Mouse (Mus musculus) MEL (cell line): ENCODE data around the gene U2af1l4. TPM values are rescaled to one million over a fixed set of nuclear protein-coding genes. Genes with fewer than 3 reads are reported as not detected.

ENCODE experiments used
- DNase-seq: peaks from one replicate; pipeline ENCODE4 v3.0.0; 2011; ENCODE audit warnings: low read depth, low spot score
- H3K27ac ChIP-seq: 2 replicates; pipeline ENCODE4 v1.5.1; 2012; ENCODE audit warnings: low read depth, mild to moderate bottlenecking, control low read depth, low read length, moderate library complexity; ENCODE audit not compliant: control insufficient read depth
- H3K27me3 ChIP-seq, 2 experiments: fragments of 150-350 bp in 1 of 2; sonication (generic) in 1 of 2; 2 replicates each; pipeline ENCODE4 v1.6.1; 2012; ENCODE audit warnings: low read length in 2 of 2, mild to moderate bottlenecking in 2 of 2, improper control_type of control experiment in 1 of 2, moderate library complexity in 1 of 2; ENCODE audit not compliant: insufficient read depth in 2 of 2, control insufficient read depth in 1 of 2
- H3K36me3 ChIP-seq, 2 experiments: 2 replicates each; pipeline ENCODE4 v1.6.1; 2012 to 2014; ENCODE audit warnings: low read length in 2 of 2, improper control_type of control experiment in 1 of 2, inconsistent platforms in 1 of 2, mild to moderate bottlenecking in 1 of 2; ENCODE audit not compliant: insufficient read depth in 2 of 2, control insufficient read depth in 1 of 2
- H3K4me1 ChIP-seq, 2 experiments: fragments of 150-350 bp in 1 of 2; sonication (generic) in 1 of 2; 2 replicates each; pipeline ENCODE4 v1.6.1; 2012; ENCODE audit warnings: low read length in 2 of 2, improper control_type of control experiment in 1 of 2, mild to moderate bottlenecking in 1 of 2; ENCODE audit not compliant: insufficient read depth in 2 of 2, control insufficient read depth in 1 of 2
- H3K4me3 ChIP-seq, 2 experiments: fragments of 150-350 bp in 1 of 2; sonication (generic) in 1 of 2; 2 replicates each; pipeline ENCODE4 v1.5.1; 2012; ENCODE audit warnings: low read depth in 2 of 2, low read length in 2 of 2, mild to moderate bottlenecking in 2 of 2, moderate library complexity in 2 of 2, control low read depth in 1 of 2, improper control_type of control experiment in 1 of 2; ENCODE audit not compliant: control insufficient read depth in 1 of 2, insufficient read depth in 1 of 2
- H3K79me2 ChIP-seq: 2 replicates; pipeline ENCODE4 v1.6.1; 2012; ENCODE audit warnings: mild to moderate bottlenecking, low read length, moderate library complexity; ENCODE audit not compliant: control insufficient read depth, poor library complexity, insufficient read depth
- H3K9ac ChIP-seq: 2 replicates; pipeline ENCODE4 v1.6.1; 2012; ENCODE audit warnings: low read depth, mild to moderate bottlenecking, control low read depth, low read length, moderate library complexity; ENCODE audit not compliant: control insufficient read depth, poor library complexity, severe bottlenecking
- H3K9me3 ChIP-seq: fragments of 150-350 bp; sonication (generic); replicated peaks from 2 replicates; pipeline ENCODE4 v1.6.1; 2012; ENCODE audit warnings: mild to moderate bottlenecking, low read length, improper control_type of control experiment, moderate library complexity; ENCODE audit not compliant: insufficient read depth
- BHLHE40 ChIP-seq: IDR thresholded peaks from 2 replicates; pipeline ENCODE4 v1.6.1; 2012; ENCODE audit warnings: low read depth, mild to moderate bottlenecking, inconsistent platforms, low read length, improper control_type of control experiment, borderline replicate concordance
- CHD1 ChIP-seq: IDR thresholded peaks from 2 replicates; pipeline ENCODE4 v1.6.1; 2012; ENCODE audit warnings: low read depth, mild to moderate bottlenecking, inconsistent platforms, low read length, improper control_type of control experiment
- CHD2 ChIP-seq: IDR thresholded peaks from 2 replicates; pipeline ENCODE4 v1.6.1; 2011; ENCODE audit warnings: low read length, improper control_type of control experiment
- E2F4 ChIP-seq: IDR thresholded peaks from 2 replicates; pipeline ENCODE4 v1.6.1; 2011; ENCODE audit warnings: low read depth, low read length, improper control_type of control experiment, borderline replicate concordance
- ELF1 ChIP-seq: IDR thresholded peaks from 2 replicates; pipeline ENCODE4 v1.6.1; 2014; ENCODE audit warnings: low read depth, mild to moderate bottlenecking, inconsistent platforms, low read length, improper control_type of control experiment, moderate library complexity
- EP300 ChIP-seq, 2 experiments: IDR thresholded peaks; 2 replicates each; pipeline ENCODE4 v1.6.1; 2011; ENCODE audit warnings: improper control_type of control experiment in 2 of 2, low read length in 2 of 2, low read depth in 1 of 2, mild to moderate bottlenecking in 1 of 2
- ETS1 ChIP-seq: IDR thresholded peaks from 2 replicates; pipeline ENCODE4 v1.6.1; 2012; ENCODE audit warnings: low read depth, mild to moderate bottlenecking, inconsistent platforms, low read length, improper control_type of control experiment, moderate library complexity
- HCFC1 ChIP-seq: IDR thresholded peaks from 2 replicates; pipeline ENCODE4 v1.6.1; 2012; ENCODE audit warnings: low read depth, mild to moderate bottlenecking, inconsistent platforms, low read length, improper control_type of control experiment, moderate library complexity
- JUND ChIP-seq: IDR thresholded peaks from 2 replicates; pipeline ENCODE4 v1.6.1; 2011; ENCODE audit warnings: low read depth, mild to moderate bottlenecking, improper control_type of control experiment, low read length
- KAT2A ChIP-seq: conservative IDR thresholded peaks from 2 replicates; pipeline ENCODE4 v1.6.1; 2012; ENCODE audit warnings: low read depth, low read length, improper control_type of control experiment, inconsistent platforms
- MEF2A ChIP-seq: IDR thresholded peaks from 2 replicates; pipeline ENCODE4 v1.6.1; 2014; ENCODE audit warnings: low read depth, mild to moderate bottlenecking, inconsistent platforms, low read length, improper control_type of control experiment; ENCODE audit not compliant: poor library complexity, insufficient replicate concordance, severe bottlenecking; ENCODE audit errors: extremely low read depth
- MXI1 ChIP-seq: IDR thresholded peaks from 2 replicates; pipeline ENCODE4 v1.6.1; 2011; ENCODE audit warnings: mild to moderate bottlenecking, low read depth, low read length, improper control_type of control experiment
- NELFE ChIP-seq: IDR thresholded peaks from 2 replicates; pipeline ENCODE4 v1.6.1; 2011; ENCODE audit warnings: low read depth, low read length, improper control_type of control experiment
- NRF1 ChIP-seq: IDR thresholded peaks from 2 replicates; pipeline ENCODE4 v1.6.1; 2014; ENCODE audit warnings: low read depth, mild to moderate bottlenecking, inconsistent platforms, low read length, improper control_type of control experiment, moderate library complexity; ENCODE audit not compliant: poor library complexity, insufficient read depth, severe bottlenecking
- POLR2AphosphoS5 ChIP-seq: IDR thresholded peaks from 2 replicates; pipeline ENCODE4 v1.6.1; 2012; ENCODE audit warnings: low read depth, borderline replicate concordance, mild to moderate bottlenecking, inconsistent platforms, low read length, moderate library complexity, mixed read lengths
- RAD21 ChIP-seq: IDR thresholded peaks from 2 replicates; pipeline ENCODE4 v1.6.1; 2011; ENCODE audit warnings: mild to moderate bottlenecking, low read depth, low read length, improper control_type of control experiment
- RCOR1 ChIP-seq: IDR thresholded peaks from 2 replicates; pipeline ENCODE4 v1.6.1; 2012; ENCODE audit warnings: low read depth, mild to moderate bottlenecking, inconsistent platforms, low read length, improper control_type of control experiment
- SIN3A ChIP-seq: IDR thresholded peaks from 2 replicates; pipeline ENCODE4 v1.6.1; 2012; ENCODE audit warnings: low read length, improper control_type of control experiment, inconsistent platforms
- SMC3 ChIP-seq: IDR thresholded peaks from 2 replicates; pipeline ENCODE4 v1.6.1; 2011; ENCODE audit warnings: low read depth, low read length, improper control_type of control experiment
- TAL1 ChIP-seq: IDR thresholded peaks from 2 replicates; pipeline ENCODE4 v1.6.1; 2012; ENCODE audit warnings: mild to moderate bottlenecking, inconsistent platforms, low read length, moderate library complexity, mixed read lengths
- TBP ChIP-seq: IDR thresholded peaks from 2 replicates; pipeline ENCODE4 v1.8.0; 2011; ENCODE audit warnings: low read depth, low read length, improper control_type of control experiment
- TCF12 ChIP-seq: IDR thresholded peaks from 2 replicates; pipeline ENCODE4 v1.6.1; 2014; ENCODE audit warnings: low read depth, mild to moderate bottlenecking, inconsistent platforms, low read length, improper control_type of control experiment, moderate library complexity
- UBTF ChIP-seq: IDR thresholded peaks from 2 replicates; pipeline ENCODE4 v1.6.1; 2012; ENCODE audit warnings: low read depth, mild to moderate bottlenecking, inconsistent platforms, low read length, improper control_type of control experiment, moderate library complexity, borderline replicate concordance; ENCODE audit not compliant: insufficient read depth
- USF1 ChIP-seq: IDR thresholded peaks from 2 replicates; pipeline ENCODE4 v1.6.1; 2014; ENCODE audit warnings: low read depth, mild to moderate bottlenecking, inconsistent platforms, low read length, improper control_type of control experiment, moderate library complexity
- USF2 ChIP-seq, 2 experiments: IDR thresholded peaks; 2 replicates each; pipeline ENCODE4 v1.6.1; 2011 to 2012; ENCODE audit warnings: improper control_type of control experiment in 2 of 2, low read length in 2 of 2, borderline replicate concordance in 1 of 2, inconsistent platforms in 1 of 2, low read depth in 1 of 2, mild to moderate bottlenecking in 1 of 2; ENCODE audit not compliant: insufficient read depth in 1 of 2
- ZKSCAN1 ChIP-seq: IDR thresholded peaks from 2 replicates; pipeline ENCODE4 v1.6.1; 2012; ENCODE audit warnings: low read depth, mild to moderate bottlenecking, inconsistent platforms, low read length, improper control_type of control experiment, moderate library complexity
- ZMIZ1 ChIP-seq: IDR thresholded peaks from 2 replicates; pipeline ENCODE4 v1.6.1; 2012; ENCODE audit warnings: low read depth, mild to moderate bottlenecking, inconsistent platforms, low read length, improper control_type of control experiment, moderate library complexity
- ZNF384 ChIP-seq: IDR thresholded peaks from 2 replicates; pipeline ENCODE4 v1.6.1; 2012; ENCODE audit warnings: low read depth, mild to moderate bottlenecking, inconsistent platforms, low read length, improper control_type of control experiment
- polyA plus RNA-seq, 2 experiments: library from polyadenylated mRNA; stranded (reverse) in 1 of 2; unstranded in 1 of 2; fragments of >175 nt in 1 of 2; fragments of >200 nt in 1 of 2; gene quantifications; 2 replicates each; pipeline versions ENCODE4 v1.2.1 to v1.2.4; 2012; ENCODE audit warnings: low replicate concordance in 2 of 2, low read depth in 1 of 2; ENCODE audit not compliant: insufficient read length in 2 of 2, insufficient read depth in 1 of 2, missing spikeins in 1 of 2
- total RNA-seq: library from RNA; depleted of rRNA; stranded (reverse); fragments of 300-350 nt; gene quantifications from 2 replicates; pipeline ENCODE4 v1.2.3, GENCODE M21; 2012

Gene U2af1l4
- total and polyA plus RNA-seq, 3 experiments = 72.5 to 74.2 TPM; not detected in 1

DNA sequence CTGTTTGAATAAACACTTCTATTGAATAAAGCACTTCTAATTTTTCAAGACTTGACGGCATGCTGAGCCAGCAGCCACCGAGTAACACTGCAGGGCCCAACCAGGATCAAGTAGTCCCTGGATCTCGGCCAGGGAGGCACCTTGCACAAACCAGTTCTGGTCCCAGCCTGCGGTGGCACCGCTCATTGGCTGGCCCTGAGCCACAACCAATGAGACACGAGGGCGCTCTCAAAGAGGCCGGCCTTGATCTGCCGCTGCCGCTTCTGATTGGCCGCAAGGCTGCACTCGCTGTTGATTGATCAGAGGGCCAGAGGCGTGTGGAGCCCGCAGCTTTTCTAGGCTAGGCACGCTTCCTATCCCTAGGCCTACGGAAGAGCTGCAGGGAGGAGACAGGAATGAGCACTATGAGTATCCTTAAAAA is 36.8 kb downstream of the U2af1l4 start (continued):
- TF ChIP-seq NELFE (peak; percentile 77), TAL1 (no peak), HCFC1 (peak; percentile 70), ETS1 (0 out of 2 replicates have a peak, but pooled peaks have one; percentile 18), JUND (no peak), USF2 (IDR thresholded peaks at IDR 0.05; ENCODE audit: borderline replicate concordance in 1 of 2, insufficient read depth in 1 of 2, low read depth in 1 of 2, low read length in 2 of 2) (no peak), SIN3A (peak; percentile 88), MXI1 (peak; percentile 73), ELF1 (no peak), MEF2A (no peak)
- TF ChIP-seq, all 39 proteins: peak for 19

DNA sequence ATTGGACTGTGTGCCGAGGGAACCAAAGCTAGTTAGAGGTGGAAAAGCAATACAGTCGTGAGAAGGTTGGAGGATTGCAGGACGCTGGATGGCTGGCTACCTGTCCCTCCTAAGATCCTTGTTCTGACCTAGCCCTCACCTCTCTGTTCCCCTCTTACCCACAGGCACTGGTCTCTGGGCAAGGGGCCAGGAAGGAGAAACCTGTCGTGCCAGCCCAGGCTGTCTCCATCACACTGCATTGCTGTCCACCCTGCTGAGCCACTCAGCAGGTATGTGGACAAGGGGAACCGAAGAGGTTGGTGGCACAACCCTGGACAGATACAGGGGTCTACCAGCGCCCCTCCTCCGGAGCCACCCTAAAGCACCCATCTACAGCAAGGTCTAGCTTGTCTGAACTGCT is 37.5 kb downstream of the U2af1l4 start:
- Histone ChIP-seq H3K4me1 (peaks cover 0 to 6% of the 10 kb centered on the region in 2 experiments; a peak in 2 of 4 replicates), H3K36me3 (peaks cover 0 to 2% of the 10 kb centered on the region in 2 experiments; a peak in 2 of 4 replicates), H3K27me3 (no peaks in the 10 kb centered on the region), H3K27ac (peak overlapping the region; percentile 84), H3K4me3 (peak overlapping the region; percentile 73 to 77), H3K79me2 (no peaks in the 10 kb centered on the region; the same call in 1 of the 2 replicates), H3K9ac (peak overlapping the region; percentile 82), H3K9me3 (no peaks in the 10 kb centered on the region)
- TF ChIP-seq ZKSCAN1 (no peak), CHD2 (no peak), NRF1 (no peak), BHLHE40 (no peak), SMC3 (no peak), ETS1 (no peak)
- DNase-seq = no peak

DNA sequence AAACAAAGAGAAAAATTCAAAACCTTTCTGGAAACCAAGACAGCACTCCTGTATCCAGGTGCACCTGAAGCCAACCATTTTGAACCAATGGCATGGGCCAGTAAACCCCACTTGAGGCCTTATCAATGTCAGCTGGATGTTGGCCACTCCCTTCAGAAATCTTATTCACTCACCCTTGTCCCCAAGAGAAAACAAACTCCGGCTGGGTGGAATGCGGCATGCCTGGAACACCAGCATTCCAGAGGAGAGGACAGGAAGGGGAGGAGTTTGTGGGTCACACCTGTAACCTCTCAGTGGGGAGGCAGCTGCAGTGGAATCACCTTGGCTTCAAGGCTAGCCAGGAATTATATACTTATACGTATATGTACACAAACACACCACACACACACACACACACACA is 39.5 kb downstream of the U2af1l4 start:
- no peak overlapping the region for H3K27ac ChIP-seq
- DNase-seq = no peak
- peaks cover 0 to 6% of the 10 kb centered on the region in 2 experiments; a peak in 2 of 4 replicates for H3K4me1 ChIP-seq
- peaks cover 0 to 2% of the 10 kb centered on the region in 2 experiments; a peak in 2 of 4 replicates for H3K36me3 ChIP-seq
- no peak overlapping the region for H3K9ac ChIP-seq
- no peak for TF ChIP-seq ZNF384
- TF ChIP-seq SIN3A = no peak
- TF ChIP-seq E2F4 = no peak
- no peak for TF ChIP-seq BHLHE40
- no peak for TF ChIP-seq NRF1
- no peak for TF ChIP-seq UBTF
- no peak for TF ChIP-seq ZMIZ1
- no peak for TF ChIP-seq RCOR1
- TF ChIP-seq NELFE = no peak
- TF ChIP-seq TAL1 = no peak
- no peak for TF ChIP-seq RAD21
- TF ChIP-seq TBP = no peak
- no peak for TF ChIP-seq CHD1
- TF ChIP-seq TCF12 = no peak
- TF ChIP-seq EP300 (IDR thresholded peaks at IDR 0.05; ENCODE audit: low read depth in 1 of 2, low read length in 2 of 2) = no peak
- TF ChIP-seq USF1 = no peak
- TF ChIP-seq KAT2A = no peak
- TF ChIP-seq POLR2AphosphoS5 = no peak
- H3K4me3 ChIP-seq = no peak overlapping the region
- no peaks in the 10 kb centered on the region for H3K9me3 ChIP-seq
- H3K27me3 ChIP-seq = no peaks in the 10 kb centered on the region
- no peaks in the 10 kb centered on the region; the same call in 1 of the 2 replicates for H3K79me2 ChIP-seq
